Mouse (Mus musculus): Measurements from ENCODE around the gene Cdk1.

DNA sequence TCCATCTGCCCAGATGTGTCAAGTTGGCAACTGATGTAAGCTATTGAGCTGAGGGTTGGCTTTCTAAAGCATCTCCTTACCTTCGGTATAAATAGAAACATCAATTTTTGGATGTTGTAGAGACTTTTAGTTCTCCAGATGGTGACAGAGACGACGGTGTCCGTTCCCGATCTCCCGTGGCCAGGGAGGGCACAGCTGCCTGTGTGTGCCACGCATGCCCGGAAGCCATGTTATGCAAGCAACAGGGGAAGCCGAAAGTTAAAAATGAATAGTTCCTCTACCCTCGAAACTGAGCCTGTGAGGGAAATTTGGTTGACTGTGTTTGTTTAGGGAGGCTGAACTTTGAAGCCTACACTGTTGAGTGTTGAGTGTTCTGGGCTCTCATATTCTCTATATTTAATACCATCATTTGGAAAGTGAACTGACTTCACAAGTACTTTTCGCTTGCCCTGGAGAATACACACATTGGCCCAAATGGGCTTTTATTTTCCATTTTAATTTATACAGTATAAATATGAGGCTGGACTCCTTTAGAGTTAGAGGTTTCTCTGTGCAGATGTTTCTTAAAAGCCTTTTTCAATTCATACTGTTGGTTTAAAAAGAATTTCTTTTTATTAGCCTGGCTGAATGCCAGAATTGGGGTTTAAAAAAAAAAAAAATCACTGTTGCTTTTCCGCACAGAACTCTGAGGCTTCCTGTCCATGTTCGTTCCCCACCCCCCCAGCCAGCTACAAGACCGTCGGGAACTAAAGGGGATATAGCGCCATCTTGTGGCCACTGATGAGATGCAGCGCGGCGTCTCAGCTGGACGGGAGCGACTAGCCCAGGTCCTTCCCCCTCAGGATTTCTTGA lies 31.8 kb downstream of the Cdk1 start:
- TF ChIP-seq CTCF (IDR thresholded peaks at IDR 0.05; ENCODE audit: low read depth) (peak; percentile 97), EP300 (optimal IDR thresholded peaks at IDR 0.05) (peak; percentile 58)

Measured in stomach, postnatal 0 days (tissue).